Comparison of ENCODE assay signal across 17 mouse cellular contexts in the genomic region with DNA sequence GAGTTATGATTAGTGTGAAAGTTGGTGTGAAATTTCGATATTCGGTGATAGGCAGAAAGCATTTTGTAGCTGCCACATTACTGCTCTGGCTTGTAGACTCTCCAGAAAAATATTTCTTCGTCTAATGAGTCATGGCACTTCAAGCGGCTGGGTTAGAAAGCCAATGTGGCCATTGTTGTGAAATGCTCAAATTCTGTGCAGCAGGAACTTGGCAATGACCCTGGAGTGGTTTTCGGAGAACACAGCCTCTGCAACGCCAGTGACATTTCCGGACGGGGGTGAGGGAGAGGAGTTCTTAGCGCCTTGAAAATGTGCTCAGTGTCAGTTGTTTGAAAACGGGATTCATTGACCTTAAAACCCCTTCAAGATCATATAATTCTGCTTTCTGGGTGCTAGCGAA. TPM values are rescaled to one million over a fixed set of nuclear protein-coding genes. Genes with fewer than 3 reads are reported as not detected.
DNase-seq lines count a peak whose midpoint lies in the region; TF ChIP-seq lines count a peak whose summit lies in the region.
"Had no signal": no experiment of that assay in that cellular context is flagged by ENCODE, and none has a peak within 500 bp of the region (broad histone marks: within the 10 kb centered on the region; RNA-seq: fewer than 3 reads in every experiment).

No protein-coding gene starts in this region.

- intact Hi-C loops in heart, postnatal 36 days (cut with DNase I), result no loop called here

- H3K4me3 ChIP-seq in lung, adult 2 months (replicated peaks; ENCODE audit: extremely low read depth, low read depth, low read length), result no peak overlapping the region
- H3K4me3 ChIP-seq in kidney, adult 2 months (ENCODE audit: insufficient read depth, low read depth, low read length), result no peak overlapping the region
- H3K4me3 ChIP-seq: forebrain, embryonic 10.5 days; hindbrain, embryonic 13.5 days; liver, embryonic 15.5 days; megakaryocyte, embryonic 14.5 days; neural tube, embryonic 13.5 days had no signal

- DNase-seq in cerebellum, postnatal 10 days, result peak; percentile 50 to 59
- DNase-seq in cerebellum, adult 9-10 months, result no peak
- DNase-seq in 3134 (ENCODE audit: extremely low read depth, insufficient read length, low spot score) (peak; percentile 44), adipocyte (ENCODE audit: low spot score) (peak; percentile 20)
- peak; percentile 14 for DNase-seq in lung, adult 2 months
- DNase-seq in layer of hippocampus, adult 18-20 months (ENCODE audit: low spot score in 2 of 2), result no peak
- DNase-seq in heart, postnatal 36 days, result no peak
- DNase-seq in kidney, adult 2 months, result no peak
- DNase-seq: gastrocnemius, postnatal 14 days; right cerebral cortex, postnatal 25 days; thymus, postnatal 25 days had no signal

- 46% methylated on average over 11 of the region's 11 CpGs for WGBS in lung, adult 2 months
- 72% methylated on average over 11 of the region's 11 CpGs for WGBS in kidney, adult 2 months

- H3K27ac ChIP-seq in kidney, adult 2 months (ENCODE audit: insufficient read depth, low read depth, low read length), result no peak overlapping the region
- H3K27ac ChIP-seq: forebrain, embryonic 10.5 days; hindbrain, embryonic 13.5 days; liver, embryonic 15.5 days; neural tube, embryonic 13.5 days had no signal

- no peaks in the 10 kb centered on the region for H3K4me1 ChIP-seq in lung, adult 2 months (ENCODE audit: control insufficient read depth, insufficient read depth, low read length)
- no peaks in the 10 kb centered on the region for H3K4me1 ChIP-seq in kidney, adult 2 months (ENCODE audit: control insufficient read depth, insufficient read depth, low read length)
- H3K4me1 ChIP-seq: forebrain, embryonic 10.5 days; hindbrain, embryonic 13.5 days; liver, embryonic 15.5 days; megakaryocyte, embryonic 14.5 days; neural tube, embryonic 13.5 days had no signal

- no peaks in the 10 kb centered on the region for H3K36me3 ChIP-seq in kidney, adult 2 months (ENCODE audit: control insufficient read depth, insufficient read depth, low read length)
- H3K36me3 ChIP-seq: forebrain, embryonic 10.5 days; hindbrain, embryonic 13.5 days; liver, embryonic 15.5 days; neural tube, embryonic 13.5 days had no signal

- no peak for TF ChIP-seq POLR2A in lung, adult 2 months (IDR thresholded peaks at IDR 0.05; ENCODE audit: borderline replicate concordance, extremely low read depth, low read depth, low read length)
- no peak for TF ChIP-seq POLR2A in kidney, adult 2 months (IDR thresholded peaks at IDR 0.05; ENCODE audit: low read depth, low read length)

- TF ChIP-seq CTCF in lung, adult 2 months (IDR thresholded peaks at IDR 0.05; ENCODE audit: insufficient read depth, low read length), result no peak
- TF ChIP-seq CTCF in kidney, adult 2 months (conservative IDR thresholded peaks at IDR 0.05; ENCODE audit: insufficient read depth, insufficient read length, low read depth, low read length), result no peak

- no peaks in the 10 kb centered on the region for H3K27me3 ChIP-seq in kidney, adult 2 months (replicated peaks; ENCODE audit: control insufficient read depth, insufficient read depth, low read length)
- H3K27me3 ChIP-seq: hindbrain, embryonic 13.5 days; liver, embryonic 15.5 days; megakaryocyte, embryonic 14.5 days; neural tube, embryonic 13.5 days had no signal

RNA-seq across cellular contexts. Expression of gene Col9a1, which starts 9.6 kb away (rescaled TPM):
- polyA plus RNA-seq in lung, adult 2 months (2012; rRNA removed), result 0.03 and 0.07 TPM in 2 replicates
- under 1 TPM; 0.25 to 0.30 TPM for total RNA-seq in layer of hippocampus, adult 18-20 months (2021)
- under 1 TPM in 1 of 2 experiments, not detected in 1; 0.08 TPM for total RNA-seq in heart, postnatal 36 days (2021)
- polyA plus RNA-seq in kidney, adult 2 months (2012; rRNA removed), result not detected in 2 replicates
- total RNA-seq: heart, adult 8-10 months had no signal

Comparison
In these comparisons a context has a peak if more than half of its experiments do, and no peak if none do; other contexts are left out.
1. DNase-seq: peak in cerebellum, postnatal 10 days (2 of 2), 3134 (single experiment), adipocyte (single experiment) and lung, adult 2 months (single experiment); none in cerebellum, adult 9-10 months (single experiment), layer of hippocampus, adult 18-20 months (0 of 2), heart, postnatal 36 days (0 of 2) and kidney, adult 2 months (single experiment).